Mouse (Mus musculus) E14TG2a.4 (cell line): ENCODE data around the gene Polr3h.

Experiments
- CTCF ChIP-seq: conservative IDR thresholded peaks from 2 replicates; pipeline ENCODE4 v1.5.1; 2014; ENCODE audit warnings: low read length
- NANOG ChIP-seq: IDR thresholded peaks from 2 replicates; pipeline ENCODE4 v1.6.1; 2014; ENCODE audit warnings: borderline replicate concordance, low read length, mixed read lengths

DNA sequence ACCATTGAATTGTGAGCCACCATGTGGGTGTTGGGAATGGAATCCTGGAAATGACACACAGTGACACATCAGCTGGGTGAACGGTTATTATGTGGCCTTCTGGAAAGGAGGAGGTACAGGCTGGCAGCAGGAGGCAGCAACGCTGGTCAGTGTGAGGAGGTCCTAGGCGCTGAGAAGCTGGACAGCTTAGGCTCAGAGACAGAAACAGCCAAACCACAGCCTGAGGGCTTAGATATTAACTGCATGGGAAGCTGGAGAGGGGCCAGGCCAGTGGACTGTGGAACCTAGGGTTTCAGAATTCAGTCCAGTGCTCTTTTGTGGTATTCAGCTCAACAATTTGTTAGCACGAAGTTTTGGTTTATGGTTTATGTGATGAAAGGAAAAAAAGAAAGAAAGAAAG, 1.7 kb upstream of the Polr3h start:
- TF ChIP-seq CTCF, result no peak
- no peak for TF ChIP-seq NANOG
